Mouse (Mus musculus) kidney, adult 2 months (tissue): Measurements from ENCODE around the gene Gm6034.

Source experiments
- CTCF ChIP-seq: fragments of 200-500 bp; conservative IDR thresholded peaks from 2 replicates; pipeline ENCODE4 v1.5.1; 2011; ENCODE audit warnings: low read depth, mild to moderate bottlenecking, control low read depth, low read length, moderate library complexity, mixed read lengths; ENCODE audit not compliant: insufficient read depth, insufficient read length
- POLR2A ChIP-seq: fragments of 200-500 bp; IDR thresholded peaks from one replicate; pipeline ENCODE4 v1.6.1; 2011; ENCODE audit warnings: low read depth, low read length, control low read depth

- TF ChIP-seq CTCF = no peak
- no peak for TF ChIP-seq POLR2A
Measured at GRCm38 (mm10) chr17:36014977-36015376, 27.8 kb upstream of the Gm6034 start.
